Mouse (Mus musculus) NIH3T3 (cell line): Measurements from ENCODE around the gene Tnfrsf17.
"Not testable (repeated sequence)": the region's sequence is repeated elsewhere in the genome, so short reads cannot be mapped to it uniquely, and the experiment has no call there.

ENCODE experiments used
- DNase-seq: peaks from one replicate; pipeline ENCODE4 v3.0.0-alpha.2; 2012; ENCODE audit warnings: low read depth

The Tnfrsf17 gene

GRCm38 (mm10) chr16:11313512-11313911, at the start of gene Tnfrsf17:
Gene Tnfrsf17 (plus strand): TSS chr16:11313812.
- no peak for DNase-seq

- DNase-seq, result no peak
These were observed 47.1 kb upstream of the Tnfrsf17 start for GRCm38 (mm10) chr16:11266556-11266955.

GRCm38 (mm10) chr16:11269808-11270207, 43.8 kb upstream of the Tnfrsf17 start:
- no peak for DNase-seq

GRCm38 (mm10) chr16:11270642-11271041, 43.0 kb upstream of the Tnfrsf17 start:
- DNase-seq, result peak; percentile 39

GRCm38 (mm10) chr16:11271073-11271472, 42.5 kb upstream of the Tnfrsf17 start:
- DNase-seq, result no peak

- no peak for DNase-seq
These were observed 36.7 kb upstream of the Tnfrsf17 start for GRCm38 (mm10) chr16:11276888-11277287.

- no peak for DNase-seq
These were observed 34.8 kb upstream of the Tnfrsf17 start for GRCm38 (mm10) chr16:11278778-11279177.

GRCm38 (mm10) chr16:11282655-11283232, 30.9 kb upstream of the Tnfrsf17 start:
- DNase-seq, result no peak

GRCm38 (mm10) chr16:11284881-11285280, 28.7 kb upstream of the Tnfrsf17 start:
- no peak for DNase-seq

- peak; percentile 61 for DNase-seq
These were observed 27.7 kb upstream of the Tnfrsf17 start for GRCm38 (mm10) chr16:11285949-11286348.

GRCm38 (mm10) chr16:11288873-11289272, 24.7 kb upstream of the Tnfrsf17 start:
- DNase-seq, result peak; percentile 20

GRCm38 (mm10) chr16:11295583-11295982, 18.0 kb upstream of the Tnfrsf17 start:
- DNase-seq, result not testable (repeated sequence)

GRCm38 (mm10) chr16:11297700-11298099, 15.9 kb upstream of the Tnfrsf17 start:
- DNase-seq, result peak; percentile 68

- no peak for DNase-seq
These were observed 9.9 kb upstream of the Tnfrsf17 start for GRCm38 (mm10) chr16:11303741-11304140.

GRCm38 (mm10) chr16:11305531-11305930, 8.1 kb upstream of the Tnfrsf17 start:
- no peak for DNase-seq

- DNase-seq, result no peak
These were observed 2.2 kb downstream of the Tnfrsf17 start for GRCm38 (mm10) chr16:11315786-11316320.

GRCm38 (mm10) chr16:11316748-11317147, 3.1 kb downstream of the Tnfrsf17 start:
- peak; percentile 19 for DNase-seq

- peak; percentile 30 for DNase-seq
These were observed 3.7 kb downstream of the Tnfrsf17 start for GRCm38 (mm10) chr16:11317324-11317723.

GRCm38 (mm10) chr16:11322409-11323323, 9.1 kb downstream of the Tnfrsf17 start, which contains the start of gene Snx29:
Gene Snx29 (plus strand): TSS chr16:11322908.
- DNase-seq, result peak; percentile 97

GRCm38 (mm10) chr16:11323324-11324051, 9.9 kb downstream of the Tnfrsf17 start:
- peak; percentile 73 for DNase-seq

GRCm38 (mm10) chr16:11330081-11330800, 16.6 kb downstream of the Tnfrsf17 start:
- peak; percentile 77 for DNase-seq
